Mouse (Mus musculus) naive thymus-derived CD4-positive, alpha-beta T cell, adult 2 months (primary cell): ENCODE data around the gene Galr2.

Source experiments
- DNase-seq: peaks from one replicate; pipeline ENCODE4 v3.0.0-alpha.2; 2011; ENCODE audit warnings: low read depth

Gene Galr2

GRCm38 (mm10) chr11:116307019-116307725 lies 26.4 kb downstream of the Galr2 start, which contains the start of gene Exoc7:
Gene Exoc7 (minus strand): TSS chr11:116307233.
- DNase-seq = peak; percentile 24

GRCm38 (mm10) chr11:116307762-116308531 lies 27.2 kb downstream of the Galr2 start:
- DNase-seq = no peak

- no peak for DNase-seq
Measured at GRCm38 (mm10) chr11:116309601-116310000, 28.9 kb downstream of the Galr2 start.

GRCm38 (mm10) chr11:116311169-116311568 lies 30.4 kb downstream of the Galr2 start:
- DNase-seq = no peak

- no peak for DNase-seq
Measured at GRCm38 (mm10) chr11:116312359-116312758, 31.6 kb downstream of the Galr2 start.

GRCm38 (mm10) chr11:116318719-116319659 lies 38.2 kb downstream of the Galr2 start:
- peak; percentile 90 for DNase-seq

- DNase-seq = no peak
Measured at GRCm38 (mm10) chr11:116326963-116327603, 46.3 kb downstream of the Galr2 start.

GRCm38 (mm10) chr11:116329314-116330210 lies 48.8 kb downstream of the Galr2 start:
- no peak for DNase-seq

GRCm38 (mm10) chr11:116330211-116330518 lies 49.4 kb downstream of the Galr2 start:
- DNase-seq = no peak

GRCm38 (mm10) chr11:116332232-116332982 lies 51.7 kb downstream of the Galr2 start:
- no peak for DNase-seq

- DNase-seq = no peak
Measured at GRCm38 (mm10) chr11:116332983-116333270, 52.2 kb downstream of the Galr2 start.
